Mouse (Mus musculus) olfactory bulb, adult 2 months (tissue): ENCODE measurements around the gene Epb41. TPM values are rescaled to one million over a fixed set of nuclear protein-coding genes. Genes with fewer than 3 reads are reported as not detected.

ENCODE experiments used
- H3K27ac ChIP-seq: fragments of 200-500 bp; 2 replicates; pipeline ENCODE4 v1.5.1; 2012; ENCODE audit warnings: low read depth, low read length; ENCODE audit not compliant: insufficient read depth
- H3K4me1 ChIP-seq: fragments of 200-500 bp; 2 replicates; pipeline ENCODE4 v1.6.1; 2012; ENCODE audit warnings: low read length; ENCODE audit not compliant: control insufficient read depth, insufficient read depth
- H3K4me3 ChIP-seq: fragments of 200-500 bp; 2 replicates; pipeline ENCODE4 v1.5.1; 2012; ENCODE audit warnings: mild to moderate bottlenecking, low read depth, low read length, moderate library complexity; ENCODE audit not compliant: insufficient read depth
- CTCF ChIP-seq: fragments of 200-500 bp; IDR thresholded peaks from 2 replicates; pipeline ENCODE4 v1.5.1; 2012; ENCODE audit warnings: low read depth, mild to moderate bottlenecking, low read length, moderate library complexity; ENCODE audit not compliant: insufficient read depth
- POLR2A ChIP-seq: fragments of 200-500 bp; IDR thresholded peaks from 2 replicates; pipeline ENCODE4 v1.6.1; 2012; ENCODE audit warnings: mild to moderate bottlenecking, low read depth, low read length, moderate library complexity; ENCODE audit not compliant: insufficient read depth
- WGBS: fragments of 180-500 bp; shearing (Covaris S2); methylation state at CpG from one replicate; pipeline ENCODE4 v1.1.7; 2018; 5-methylcytosine and 5-hydroxymethylcytosine counted together
- polyA plus RNA-seq: library from polyadenylated mRNA; stranded (reverse); fragments of >200 nt; gene quantifications from 2 replicates; pipeline ENCODE4 v1.2.4, GENCODE M21; 2012; ENCODE audit warnings: low replicate concordance; ENCODE audit not compliant: missing spikeins, insufficient read depth, insufficient read length

Epb41 gene
- polyA plus RNA-seq, 1 experiment = 382 TPM

- Histone ChIP-seq H3K4me1 (peaks cover 8% of the 10 kb centered on the region), H3K27ac (no peak overlapping the region), H3K4me3 (no peak overlapping the region)
- TF ChIP-seq CTCF (no peak), POLR2A (no peak)
- 48% methylated on average over 6 of the region's 6 CpGs for WGBS
These were observed 189.7 kb downstream of the Epb41 start for GRCm38 (mm10) chr4:131885376-131885775.

DNA sequence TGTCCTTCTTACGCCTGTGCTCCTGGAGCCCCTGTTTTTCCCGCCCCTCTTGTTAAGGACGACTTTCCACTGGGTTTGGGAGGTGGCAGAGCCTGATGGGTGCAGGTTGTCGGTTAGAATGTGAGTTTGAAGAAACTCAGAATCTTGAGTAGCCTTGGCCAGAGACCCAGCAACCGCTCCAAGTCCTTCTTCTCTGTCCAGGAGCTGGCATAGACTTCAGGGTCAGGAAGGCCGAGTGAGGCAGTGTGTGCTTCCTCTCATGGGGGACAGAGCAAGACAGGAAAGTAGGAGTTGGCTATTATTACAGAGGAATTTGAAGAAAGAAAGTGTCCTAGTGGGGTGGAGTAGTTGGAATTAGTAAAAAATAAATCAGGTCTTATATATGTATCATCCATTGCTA, 191.6 kb downstream of the Epb41 start:
- no peak for TF ChIP-seq POLR2A
- TF ChIP-seq CTCF = no peak
- no peak overlapping the region for H3K4me3 ChIP-seq
- WGBS = 52% methylated on average over 6 of the region's 6 CpGs
- H3K27ac ChIP-seq = no peak overlapping the region
- H3K4me1 ChIP-seq = peaks cover 6% of the 10 kb centered on the region

- Histone ChIP-seq H3K27ac (no peak overlapping the region), H3K4me3 (no peak overlapping the region), H3K4me1 (peaks cover 6% of the 10 kb centered on the region)
- 76% methylated on average over 7 of the region's 7 CpGs for WGBS
- TF ChIP-seq CTCF (no peak), POLR2A (no peak)
These were observed 193.8 kb downstream of the Epb41 start for GRCm38 (mm10) chr4:131881306-131881705.

- no peak for TF ChIP-seq POLR2A
- no peak for TF ChIP-seq CTCF
- WGBS = 14% methylated on average over 1 of the region's 1 CpGs
These were observed 195.4 kb downstream of the Epb41 start for GRCm38 (mm10) chr4:131879692-131880091.

DNA sequence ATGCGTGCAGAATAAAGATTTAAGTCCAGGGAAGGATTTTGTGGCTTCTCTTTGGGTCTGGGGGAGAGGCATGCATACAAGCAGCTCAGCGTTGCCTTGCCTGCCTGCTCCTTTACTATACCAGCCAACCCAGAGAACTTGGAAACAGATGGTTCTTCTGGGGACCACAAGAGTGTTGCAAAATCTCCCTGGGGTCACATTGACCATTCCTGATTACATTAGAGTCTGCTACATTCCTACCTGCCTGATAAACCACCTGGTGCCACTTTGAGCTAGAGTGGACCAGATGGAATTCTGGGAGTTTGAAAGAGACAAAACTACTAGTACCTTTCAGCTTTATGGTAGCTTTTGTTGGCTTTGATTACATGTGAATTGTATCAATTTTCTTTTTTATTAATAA, 198.3 kb downstream of the Epb41 start:
- no peak for TF ChIP-seq CTCF
- WGBS = 65% methylated on average over 2 of the region's 2 CpGs
- Histone ChIP-seq H3K4me3 (no peak overlapping the region), H3K27ac (no peak overlapping the region), H3K4me1 (no peaks in the 10 kb centered on the region)

More at GRCm38 (mm10) chr4:131879692-131880091, 195.4 kb downstream of the Epb41 start:
- H3K4me1 ChIP-seq = peaks cover 3% of the 10 kb centered on the region
- no peak overlapping the region for H3K27ac ChIP-seq
- no peak overlapping the region for H3K4me3 ChIP-seq

- 30% methylated on average over 3 of the region's 3 CpGs for WGBS
- no peaks in the 10 kb centered on the region for H3K4me1 ChIP-seq
- no peak overlapping the region for H3K27ac ChIP-seq
- TF ChIP-seq POLR2A = no peak
- TF ChIP-seq CTCF = no peak
- no peak overlapping the region for H3K4me3 ChIP-seq
These were observed 199.9 kb downstream of the Epb41 start for GRCm38 (mm10) chr4:131875242-131875641.

- Histone ChIP-seq H3K4me1 (no peaks in the 10 kb centered on the region), H3K4me3 (peak overlapping the region; percentile 99), H3K27ac (no peak overlapping the region)
- no peak for TF ChIP-seq CTCF
- no peak for TF ChIP-seq POLR2A
- WGBS = under 1% methylated on average over 11 of the region's 11 CpGs
These were observed 200.6 kb downstream of the Epb41 start for GRCm38 (mm10) chr4:131874567-131874966.

- WGBS = under 1% methylated on average over 20 of the region's 20 CpGs
- Histone ChIP-seq H3K4me1 (no peaks in the 10 kb centered on the region), H3K27ac (0 out of 2 replicates have a peak overlapping the region, but pooled peaks have one; percentile 27), H3K4me3 (peak overlapping the region; percentile 99)
- TF ChIP-seq POLR2A (no peak), CTCF (no peak)
These were observed 201.0 kb downstream of the Epb41 start for GRCm38 (mm10) chr4:131874169-131874536.

Other genes with a start within 250 kb of the Epb41 start
- gene Ptpru, start 237.0 kb downstream of the Epb41 start, polyA plus RNA-seq = not detected in 2 replicates
- not detected in 2 replicates for gene Mecr, start 231.9 kb downstream of the Epb41 start, polyA plus RNA-seq
- gene Srsf4, start 201.7 kb downstream of the Epb41 start, polyA plus RNA-seq = not detected in 2 replicates
- gene Tmem200b, start 153.6 kb downstream of the Epb41 start, polyA plus RNA-seq = not detected in 2 replicates
- gene Gm10300, start 624 bp downstream of the Epb41 start, polyA plus RNA-seq = not detected in 2 replicates
- gene Oprd1, start 69.2 kb upstream of the Epb41 start, polyA plus RNA-seq = not detected in 2 replicates
- not detected in 2 replicates for gene Ythdf2, start 137.0 kb upstream of the Epb41 start, polyA plus RNA-seq
- not detected in 2 replicates for gene Gmeb1, start 186.3 kb upstream of the Epb41 start, polyA plus RNA-seq
- gene Taf12, start 199.1 kb upstream of the Epb41 start, polyA plus RNA-seq = not detected in 2 replicates
- not detected in 2 replicates for gene Rab42, start 228.1 kb upstream of the Epb41 start, polyA plus RNA-seq